Mouse (Mus musculus) megakaryocyte progenitor cell, adult 5-6 weeks (primary cell): ENCODE data around the gene Vezf1. TPM values are rescaled to one million over a fixed set of nuclear protein-coding genes. Genes with fewer than 3 reads are reported as not detected.
A peak's percentile ranks its signal among the peaks of the same experiment; 100 is the strongest.

Experiments used
- ATAC-seq: replicated peaks from 2 replicates; pipeline ENCODE4 v1.8.0; 2016; ENCODE audit warnings: mild to moderate bottlenecking, moderate TSS enrichment, inconsistent platforms; ENCODE audit not compliant: poor library complexity
- total RNA-seq, 2 experiments: library from RNA; stranded (forward) in 1 of 2; stranded (reverse) in 1 of 2; fragments of 157-497, 149-512 nt in 1 of 2; fragments of 200-1000 nt in 1 of 2; gene quantifications; 2 replicates each; pipeline versions ENCODE4 v1.2.3 to v1.2.4; 2015 to 2017

Gene Vezf1
- total RNA-seq, 2 experiments from 2014 or later = 16.2 to 41.8 TPM

GRCm38 (mm10) chr11:88122545-88122944 is 54.5 kb downstream of the Vezf1 start:
- no peak for ATAC-seq

- ATAC-seq = no peak
These were observed 54.9 kb downstream of the Vezf1 start for GRCm38 (mm10) chr11:88123021-88123420.

GRCm38 (mm10) chr11:88123731-88124130 is 55.7 kb downstream of the Vezf1 start:
- no peak for ATAC-seq

- no peak for ATAC-seq
These were observed 57.4 kb downstream of the Vezf1 start for GRCm38 (mm10) chr11:88125483-88125882.

GRCm38 (mm10) chr11:88126306-88126793 is 58.3 kb downstream of the Vezf1 start:
- ATAC-seq = peak; percentile 50

GRCm38 (mm10) chr11:88128461-88128860 is 60.4 kb downstream of the Vezf1 start:
- no peak for ATAC-seq

- no peak for ATAC-seq
These were observed 61.2 kb downstream of the Vezf1 start for GRCm38 (mm10) chr11:88129281-88129680.

- ATAC-seq = no peak
These were observed 61.9 kb downstream of the Vezf1 start for GRCm38 (mm10) chr11:88129935-88130334.

GRCm38 (mm10) chr11:88131847-88132246 is 63.8 kb downstream of the Vezf1 start:
- ATAC-seq = peak; percentile 91

Other genes with a start within 250 kb of the Vezf1 start
- gene Lpo, start 240.0 kb upstream of the Vezf1 start, total RNA-seq (2015) = 0.05 TPM in 1 of 2 replicates, not detected in the other
- 0.03 TPM in 1 of 2 replicates, not detected in the other for gene Lpo, start 240.0 kb upstream of the Vezf1 start, total RNA-seq (2017)
- gene Mks1, start 215.1 kb upstream of the Vezf1 start, total RNA-seq (2015) = 3.0 and 4.7 TPM in 2 replicates
- gene Mks1, start 215.1 kb upstream of the Vezf1 start, total RNA-seq (2017) = 5.5 and 6.0 TPM in 2 replicates
- 5.8 and 9.0 TPM in 2 replicates for gene Epx, start 192.7 kb upstream of the Vezf1 start, total RNA-seq (2015)
- 12.4 and 19.8 TPM in 2 replicates for gene Epx, start 192.7 kb upstream of the Vezf1 start, total RNA-seq (2017)
- not detected in 2 replicates for gene Olfr462, start 176.0 kb upstream of the Vezf1 start, total RNA-seq (2015)
- gene Olfr462, start 176.0 kb upstream of the Vezf1 start, total RNA-seq (2017) = not detected in 2 replicates
- gene Olfr463, start 170.9 kb upstream of the Vezf1 start, total RNA-seq (2015) = not detected in 2 replicates
- gene Olfr463, start 170.9 kb upstream of the Vezf1 start, total RNA-seq (2017) = not detected in 2 replicates
- not detected in 2 replicates for gene Olfr464, start 147.3 kb upstream of the Vezf1 start, total RNA-seq (2015)
- gene Olfr464, start 147.3 kb upstream of the Vezf1 start, total RNA-seq (2017) = not detected in 2 replicates
- gene Dynll2, start 80.7 kb upstream of the Vezf1 start, total RNA-seq (2015) = 11.1 and 12.8 TPM in 2 replicates
- 9.7 and 18.0 TPM in 2 replicates for gene Dynll2, start 80.7 kb upstream of the Vezf1 start, total RNA-seq (2017)
- 257 and 278 TPM in 2 replicates for gene Srsf1, start 20.9 kb upstream of the Vezf1 start, total RNA-seq (2015)
- gene Srsf1, start 20.9 kb upstream of the Vezf1 start, total RNA-seq (2017) = 528 and 695 TPM in 2 replicates
- 0.73 and 3.7 TPM in 2 replicates for gene Cuedc1, start 29.8 kb downstream of the Vezf1 start, total RNA-seq (2015)
- 0.12 and 1.0 TPM in 2 replicates for gene Cuedc1, start 29.8 kb downstream of the Vezf1 start, total RNA-seq (2017)
- gene Mrps23, start 136.1 kb downstream of the Vezf1 start, total RNA-seq (2015) = 64.5 and 73.5 TPM in 2 replicates
- 49.0 and 90.6 TPM in 2 replicates for gene Mrps23, start 136.1 kb downstream of the Vezf1 start, total RNA-seq (2017)
- gene Ccdc182, start 225.8 kb downstream of the Vezf1 start, total RNA-seq (2015) = not detected in 2 replicates
- not detected in 2 replicates for gene Ccdc182, start 225.8 kb downstream of the Vezf1 start, total RNA-seq (2017)